Mouse (Mus musculus) ovary, postnatal 14 days (tissue): ENCODE results near the gene Tnfrsf11a.
"Not testable (repeated sequence)": the region's sequence is repeated elsewhere in the genome, so short reads cannot be mapped to it uniquely, and the experiment has no call there.

ENCODE experiments used
- DNase-seq: peaks from one replicate; pipeline ENCODE4 v3.0.0; 2022; ENCODE audit warnings: low spot score

Gene Tnfrsf11a

GRCm38 (mm10) chr1:105786731-105787357 is 6.3 kb downstream of the Tnfrsf11a start:
- DNase-seq, result no peak

- DNase-seq, result no peak
Measured at GRCm38 (mm10) chr1:105790103-105790502, 9.6 kb downstream of the Tnfrsf11a start.

- DNase-seq, result no peak
Measured at GRCm38 (mm10) chr1:105794670-105795069, 14.2 kb downstream of the Tnfrsf11a start.

GRCm38 (mm10) chr1:105795705-105796104 is 15.2 kb downstream of the Tnfrsf11a start:
- DNase-seq, result no peak

GRCm38 (mm10) chr1:105800570-105800969 is 20.1 kb downstream of the Tnfrsf11a start:
- no peak for DNase-seq

- DNase-seq, result no peak
Measured at GRCm38 (mm10) chr1:105801252-105801651, 20.7 kb downstream of the Tnfrsf11a start.

- no peak for DNase-seq
Measured at GRCm38 (mm10) chr1:105802941-105803340, 22.4 kb downstream of the Tnfrsf11a start.

GRCm38 (mm10) chr1:105804285-105804684 is 23.8 kb downstream of the Tnfrsf11a start:
- DNase-seq, result no peak

- DNase-seq, result no peak
Measured at GRCm38 (mm10) chr1:105805565-105805964, 25.0 kb downstream of the Tnfrsf11a start.

- DNase-seq, result no peak
Measured at GRCm38 (mm10) chr1:105807028-105807722, 26.7 kb downstream of the Tnfrsf11a start.

GRCm38 (mm10) chr1:105812027-105812426 is 31.5 kb downstream of the Tnfrsf11a start:
- not testable (repeated sequence) for DNase-seq

GRCm38 (mm10) chr1:105812960-105813708 is 32.6 kb downstream of the Tnfrsf11a start:
- DNase-seq, result no peak

GRCm38 (mm10) chr1:105813709-105814061 is 33.2 kb downstream of the Tnfrsf11a start:
- no peak for DNase-seq

- DNase-seq, result no peak
Measured at GRCm38 (mm10) chr1:105814402-105815270, 34.1 kb downstream of the Tnfrsf11a start.

- DNase-seq, result no peak
Measured at GRCm38 (mm10) chr1:105815310-105815709, 34.8 kb downstream of the Tnfrsf11a start.

- no peak for DNase-seq
Measured at GRCm38 (mm10) chr1:105815736-105816135, 35.2 kb downstream of the Tnfrsf11a start.

- no peak for DNase-seq
Measured at GRCm38 (mm10) chr1:105819031-105819430, 38.5 kb downstream of the Tnfrsf11a start.

- no peak for DNase-seq
Measured at GRCm38 (mm10) chr1:105819740-105820139, 39.2 kb downstream of the Tnfrsf11a start.

GRCm38 (mm10) chr1:105824356-105824755 is 43.8 kb downstream of the Tnfrsf11a start:
- DNase-seq, result no peak

GRCm38 (mm10) chr1:105824980-105825379 is 44.5 kb downstream of the Tnfrsf11a start:
- DNase-seq, result no peak

GRCm38 (mm10) chr1:105827374-105827773 is 46.9 kb downstream of the Tnfrsf11a start:
- DNase-seq, result no peak

GRCm38 (mm10) chr1:105827786-105828345 is 47.3 kb downstream of the Tnfrsf11a start:
- DNase-seq, result no peak
